Mouse (Mus musculus) midbrain, embryonic 14.5 days (tissue): ENCODE data around the gene Vti1a. TPM values are rescaled to one million over a fixed set of nuclear protein-coding genes. Genes with fewer than 3 reads are reported as not detected.
A peak's percentile ranks its signal among the peaks of the same experiment; 100 is the strongest.

Experiments used
- ATAC-seq: fragments of 200-750 bp; cut with Nextera tagmentation; 2 replicates; pipeline ENCODE4 v1.8.0; 2017; ENCODE audit warnings: moderate number of reproducible peaks, moderate library complexity; ENCODE audit not compliant: low FRiP score, low TSS enrichment
- DNase-seq: peaks from one replicate; pipeline ENCODE4 v3.0.0-alpha.2; 2015
- H3K27ac ChIP-seq: fragments of 300-500 bp; sonication (generic); replicated peaks from 2 replicates; pipeline ENCODE4 v1.5.1; 2014; ENCODE audit warnings: mild to moderate bottlenecking, low read depth, low read length, moderate library complexity
- H3K27me3 ChIP-seq: fragments of 300-500 bp; sonication (generic); 2 replicates; pipeline ENCODE4 v1.6.1; 2014; ENCODE audit warnings: low read length, control low read depth, mixed read lengths; ENCODE audit not compliant: control insufficient read depth, insufficient read depth
- H3K36me3 ChIP-seq: fragments of 300-500 bp; sonication (generic); 2 replicates; pipeline ENCODE4 v1.6.1; 2014; ENCODE audit warnings: low read length, control low read depth; ENCODE audit not compliant: control insufficient read depth, insufficient read depth
- H3K4me1 ChIP-seq: fragments of 300-500 bp; sonication (generic); 2 replicates; pipeline ENCODE4 v1.6.1; 2014; ENCODE audit warnings: mild to moderate bottlenecking, antibody characterized with exemption, low read length, control low read depth; ENCODE audit not compliant: control insufficient read depth, insufficient read depth
- H3K4me2 ChIP-seq: fragments of 300-500 bp; sonication (generic); 2 replicates; pipeline ENCODE4 v1.6.1; 2014; ENCODE audit warnings: mild to moderate bottlenecking, low read length, moderate library complexity
- H3K4me3 ChIP-seq: fragments of 300-500 bp; sonication (generic); replicated peaks from 2 replicates; pipeline ENCODE4 v1.5.1; 2014; ENCODE audit warnings: low read depth, low read length
- H3K9ac ChIP-seq: fragments of 300-500 bp; sonication (generic); replicated peaks from 2 replicates; pipeline ENCODE4 v1.6.1; 2014; ENCODE audit warnings: mild to moderate bottlenecking, low read length, moderate library complexity
- H3K9me3 ChIP-seq: fragments of 300-500 bp; sonication (generic); 2 replicates; pipeline ENCODE4 v1.6.1; 2016; ENCODE audit warnings: low read length, control low read depth, mixed read lengths; ENCODE audit not compliant: control insufficient read depth
- WGBS: fragments of 180-500 bp; shearing (Covaris S2); extraction: QIAGEN DNeasy Blood & Tissue Kit; methylation state at CpG from one replicate; pipeline ENCODE4 v1.1.7; 2014; 5-methylcytosine and 5-hydroxymethylcytosine counted together
- polyA plus RNA-seq: library from polyadenylated mRNA; unstranded; fragments of >200 nt; fragmentation: Nextera tagmentation; extraction: Ambion mirVana; gene quantifications from 2 replicates; pipeline ENCODE4 v1.2.1, GENCODE M21; 2014

Vti1a gene
- polyA plus RNA-seq, 1 experiment from 2014 or later = 33.9 TPM

GRCm38 (mm10) chr19:55660165-55660564 is 344.1 kb downstream of the Vti1a start:
- ATAC-seq = no peak
- WGBS = 97% methylated on average over 11 of the region's 11 CpGs
- DNase-seq = no peak
- Histone ChIP-seq H3K9me3 (no peaks in the 10 kb centered on the region), H3K27ac (no peak overlapping the region), H3K36me3 (no peaks in the 10 kb centered on the region), H3K27me3 (no peaks in the 10 kb centered on the region), H3K9ac (no peak overlapping the region), H3K4me3 (no peak overlapping the region), H3K4me2 (no peak overlapping the region), H3K4me1 (no peaks in the 10 kb centered on the region)

GRCm38 (mm10) chr19:55662521-55663223 is 346.6 kb downstream of the Vti1a start:
- ATAC-seq = peak; percentile 34; the same call in 1 of the 2 replicates
- H3K9ac ChIP-seq = no peak overlapping the region
- WGBS = 39% methylated on average over 5 of the region's 5 CpGs
- peak overlapping the region; percentile 66; the same call in 1 of the 2 replicates for H3K27ac ChIP-seq
- DNase-seq = peak; percentile 61
- no peaks in the 10 kb centered on the region for H3K9me3 ChIP-seq
- H3K4me3 ChIP-seq = no peak overlapping the region
- H3K27me3 ChIP-seq = no peaks in the 10 kb centered on the region
- H3K4me1 ChIP-seq = no peaks in the 10 kb centered on the region
- H3K36me3 ChIP-seq = no peaks in the 10 kb centered on the region
- no peak overlapping the region for H3K4me2 ChIP-seq

- H3K4me1 ChIP-seq = no peaks in the 10 kb centered on the region
- H3K9ac ChIP-seq = no peak overlapping the region
- H3K9me3 ChIP-seq = no peaks in the 10 kb centered on the region
- DNase-seq = no peak
- H3K27ac ChIP-seq = no peak overlapping the region
- H3K4me3 ChIP-seq = no peak overlapping the region
- ATAC-seq = no peak
- 86% methylated on average over 9 of the region's 9 CpGs for WGBS
- no peak overlapping the region for H3K4me2 ChIP-seq
- no peaks in the 10 kb centered on the region for H3K27me3 ChIP-seq
- no peaks in the 10 kb centered on the region for H3K36me3 ChIP-seq
These were observed 351.7 kb downstream of the Vti1a start for GRCm38 (mm10) chr19:55667787-55668186.

GRCm38 (mm10) chr19:55668896-55669295 is 352.8 kb downstream of the Vti1a start:
- Histone ChIP-seq H3K27me3 (no peaks in the 10 kb centered on the region), H3K4me1 (no peaks in the 10 kb centered on the region), H3K27ac (no peak overlapping the region), H3K4me2 (no peak overlapping the region), H3K4me3 (no peak overlapping the region), H3K36me3 (no peaks in the 10 kb centered on the region), H3K9me3 (no peaks in the 10 kb centered on the region), H3K9ac (no peak overlapping the region)
- ATAC-seq (no peak), DNase-seq (no peak)
- WGBS = 57% methylated on average over 9 of the region's 9 CpGs

Other genes with a start within 250 kb of the Vti1a start
- gene Gpam, start 189.1 kb upstream of the Vti1a start, polyA plus RNA-seq = 19.3 and 28.7 TPM in 2 replicates
- 0.65 and 0.68 TPM in 2 replicates for gene Tectb, start 135.6 kb upstream of the Vti1a start, polyA plus RNA-seq
- 0.07 and 0.18 TPM in 2 replicates for gene Gucy2g, start 75.1 kb upstream of the Vti1a start, polyA plus RNA-seq
- gene Acsl5, start 64.4 kb upstream of the Vti1a start, polyA plus RNA-seq = 7.3 and 12.6 TPM in 2 replicates
- 52.7 and 72.4 TPM in 2 replicates for gene Zdhhc6, start 263 bp upstream of the Vti1a start, polyA plus RNA-seq